Mouse (Mus musculus) liver, embryonic 14.5 days (tissue): Measurements from ENCODE around the gene Ccdc185. TPM values are rescaled to one million over a fixed set of nuclear protein-coding genes. Genes with fewer than 3 reads are reported as not detected.

ENCODE experiments used
- ATAC-seq: fragments of 200-750 bp; cut with Nextera tagmentation; 2 replicates; pipeline ENCODE4 v1.8.0; 2017; ENCODE audit warnings: moderate number of reproducible peaks, mild to moderate bottlenecking, moderate library complexity; ENCODE audit not compliant: insufficient read depth
- DNase-seq, 3 experiments: peaks; one replicate each; pipeline ENCODE4 v3.0.0-alpha.2; 2012 to 2013; ENCODE audit warnings: low read depth in 3 of 3, low spot score in 3 of 3
- H3K27ac ChIP-seq: fragments of 300-500 bp; sonication (generic); 2 replicates; pipeline ENCODE4 v1.5.1; 2014; ENCODE audit warnings: moderate library complexity, mild to moderate bottlenecking, control low read depth, inconsistent platforms
- H3K27me3 ChIP-seq: fragments of 300-500 bp; sonication (generic); 2 replicates; pipeline ENCODE4 v1.6.1; 2014; ENCODE audit warnings: mild to moderate bottlenecking, low read length, moderate library complexity; ENCODE audit not compliant: control insufficient read depth, insufficient read depth
- H3K36me3 ChIP-seq: fragments of 300-500 bp; sonication (generic); replicated peaks from 2 replicates; pipeline ENCODE4 v1.6.1; 2014; ENCODE audit warnings: low read depth; ENCODE audit not compliant: control insufficient read depth, insufficient read depth
- H3K4me1 ChIP-seq, 2 experiments: fragments of 200-500 bp in 1 of 2; fragments of 300-500 bp in 1 of 2; sonication (generic) in 1 of 2; replicated peaks; 2 replicates each; pipeline ENCODE4 v1.6.1; 2012 to 2014; ENCODE audit warnings: antibody characterized with exemption in 1 of 2, inconsistent platforms in 1 of 2, low read length in 1 of 2; ENCODE audit not compliant: control insufficient read depth in 2 of 2, insufficient read depth in 2 of 2
- H3K4me2 ChIP-seq: fragments of 300-500 bp; sonication (generic); 2 replicates; pipeline ENCODE4 v1.6.1; 2014; ENCODE audit warnings: low read depth, mild to moderate bottlenecking, control low read depth, moderate library complexity
- H3K4me3 ChIP-seq, 2 experiments: fragments of 200-500 bp in 1 of 2; fragments of 300-500 bp in 1 of 2; sonication (generic) in 1 of 2; 2 replicates each; pipeline ENCODE4 v1.5.1; 2012 to 2014; ENCODE audit warnings: low read depth in 2 of 2, low read length in 2 of 2, mild to moderate bottlenecking in 2 of 2, control low read depth in 1 of 2, inconsistent platforms in 1 of 2, moderate library complexity in 1 of 2; ENCODE audit not compliant: insufficient read depth in 1 of 2
- H3K9ac ChIP-seq: fragments of 300-500 bp; sonication (generic); replicated peaks from 2 replicates; pipeline ENCODE4 v1.6.1; 2014; ENCODE audit warnings: mild to moderate bottlenecking, control low read depth, moderate library complexity
- H3K9me3 ChIP-seq: fragments of 300-500 bp; sonication (generic); 2 replicates; pipeline ENCODE4 v1.6.1; 2016; ENCODE audit warnings: low read length, mixed read lengths; ENCODE audit not compliant: control insufficient read depth
- CTCF ChIP-seq: IDR thresholded peaks from 2 replicates; pipeline ENCODE4 v1.5.1; 2016; ENCODE audit warnings: antibody characterized with exemption, low read depth, control low read depth
- EP300 ChIP-seq: IDR thresholded peaks from 2 replicates; pipeline ENCODE4 v1.6.1; 2016; ENCODE audit warnings: antibody characterized with exemption, low read depth
- WGBS: fragments of 180-500 bp; shearing (Covaris S2); extraction: QIAGEN DNeasy Blood & Tissue Kit; methylation state at CpG from one replicate; pipeline ENCODE4 v1.1.7; 2014; ENCODE audit not compliant: insufficient replicate concordance; 5-methylcytosine and 5-hydroxymethylcytosine counted together
- polyA plus RNA-seq, 2 experiments: library from polyadenylated mRNA; depleted of rRNA in 1 of 2; stranded (reverse) in 1 of 2; unstranded in 1 of 2; fragments of >200 nt; fragmentation: Nextera tagmentation in 1 of 2; extraction: Ambion mirVana in 1 of 2; gene quantifications; 2 replicates each; pipeline versions ENCODE4 v1.2.1 to v1.2.3; 2012 to 2014

The Ccdc185 gene
- polyA plus RNA-seq, 2 experiments, result not detected

DNA sequence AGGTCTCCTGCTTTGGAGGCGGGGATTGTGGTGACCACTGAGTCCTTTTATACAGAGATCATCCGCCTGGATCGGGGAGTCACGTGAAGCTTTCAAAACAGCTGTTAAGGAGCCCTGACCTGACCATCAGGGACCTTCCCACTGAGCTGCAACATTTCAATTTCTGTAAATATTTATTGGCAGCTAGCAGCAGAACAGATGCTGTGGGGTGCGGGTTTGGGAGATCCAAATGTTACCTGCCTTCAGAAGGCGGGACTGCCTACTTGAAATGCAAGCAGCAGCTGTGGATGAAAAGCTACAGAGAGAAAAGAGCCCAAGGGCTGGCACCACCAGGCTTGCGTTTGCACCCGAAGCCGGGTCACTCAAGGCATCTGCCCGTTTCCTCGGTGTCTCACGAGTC lies 21.4 kb downstream of the Ccdc185 start:
- TF ChIP-seq CTCF (no peak), EP300 (no peak)
- WGBS, result 60% methylated on average over 12 of the region's 12 CpGs
- H3K9ac ChIP-seq, result no peak overlapping the region
- H3K27ac ChIP-seq, result no peak overlapping the region
- H3K36me3 ChIP-seq, result no peaks in the 10 kb centered on the region
- no peak for DNase-seq
- no peaks in the 10 kb centered on the region for H3K4me1 ChIP-seq
- no peak overlapping the region for H3K4me2 ChIP-seq
- H3K4me3 ChIP-seq, result no peak overlapping the region
- no peaks in the 10 kb centered on the region for H3K27me3 ChIP-seq
- no peaks in the 10 kb centered on the region for H3K9me3 ChIP-seq
- ATAC-seq, result no peak

DNA sequence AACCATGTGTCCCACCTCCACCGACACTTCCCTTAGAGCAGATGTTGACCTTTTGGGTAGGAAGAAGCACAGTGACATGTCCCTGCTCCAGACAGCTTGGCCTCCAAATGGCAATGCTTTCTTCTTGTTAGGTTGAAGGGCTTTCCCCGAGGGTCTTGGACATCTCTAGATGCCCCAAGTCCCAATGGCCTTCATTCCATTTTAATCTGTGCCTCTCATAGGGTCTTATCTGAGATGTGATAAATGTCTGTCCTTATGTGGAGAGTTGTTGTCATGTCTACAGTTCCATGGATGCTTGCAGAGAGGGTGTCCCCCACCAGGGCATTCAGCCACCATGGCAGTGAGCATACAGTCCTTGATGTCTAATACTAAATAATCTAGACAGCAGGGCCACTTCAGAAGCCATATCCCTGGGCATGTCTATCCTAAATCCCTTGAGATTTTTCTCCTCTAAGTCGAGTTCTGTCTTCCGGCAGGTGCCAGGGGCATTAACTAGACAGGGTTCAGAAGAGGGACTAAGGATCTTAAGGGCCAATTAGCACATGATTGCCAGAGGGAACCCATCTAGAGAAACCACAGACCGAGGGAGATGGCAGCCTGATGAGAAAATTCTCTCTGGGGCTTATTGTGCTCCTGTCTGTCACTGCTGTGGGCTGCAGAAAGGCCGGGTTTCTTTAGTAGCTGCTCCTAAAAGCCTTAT lies 34.6 kb downstream of the Ccdc185 start:
- no peak overlapping the region for H3K9ac ChIP-seq
- ATAC-seq, result no peak
- no peak overlapping the region for H3K27ac ChIP-seq
- H3K36me3 ChIP-seq, result no peaks in the 10 kb centered on the region
- TF ChIP-seq CTCF (no peak), EP300 (no peak)
- no peak overlapping the region for H3K4me3 ChIP-seq
- H3K27me3 ChIP-seq, result no peaks in the 10 kb centered on the region
- WGBS, result 55% methylated on average over 6 of the region's 6 CpGs
- H3K4me2 ChIP-seq, result no peak overlapping the region
- H3K4me1 ChIP-seq, result no peaks in the 10 kb centered on the region
- no peak for DNase-seq
- H3K9me3 ChIP-seq, result no peaks in the 10 kb centered on the region

DNA sequence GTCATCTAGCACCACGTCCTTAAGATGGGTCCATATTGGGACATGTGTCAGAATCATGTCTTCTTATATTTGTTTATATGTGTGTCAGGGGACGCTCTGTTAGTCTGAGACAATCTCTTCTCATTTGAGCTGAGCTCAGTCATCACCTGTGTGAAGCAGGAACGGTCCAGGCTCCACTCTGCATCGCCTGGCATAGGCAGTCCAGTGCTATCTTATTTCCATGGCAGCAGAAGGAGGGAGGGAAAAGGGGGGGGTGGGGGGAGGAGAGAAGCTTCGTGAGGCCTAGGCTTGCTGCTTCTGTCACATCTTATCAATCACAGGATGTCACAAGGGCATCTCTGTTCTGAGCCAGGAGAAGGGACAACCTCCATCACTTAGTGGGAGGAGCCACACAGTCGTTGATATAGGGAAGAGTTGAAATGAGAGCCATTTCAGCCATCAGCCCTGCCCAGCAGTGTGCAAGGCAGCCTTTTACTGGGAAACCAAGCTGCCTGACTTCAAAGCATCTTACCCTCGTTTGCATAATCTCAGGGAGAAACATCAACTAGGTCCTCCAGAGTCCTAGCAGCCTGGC lies 37.5 kb downstream of the Ccdc185 start:
- Histone ChIP-seq H3K27ac (no peak overlapping the region), H3K9ac (no peak overlapping the region), H3K4me3 (no peak overlapping the region), H3K36me3 (no peaks in the 10 kb centered on the region), H3K9me3 (no peaks in the 10 kb centered on the region), H3K4me2 (no peak overlapping the region), H3K27me3 (no peaks in the 10 kb centered on the region), H3K4me1 (no peaks in the 10 kb centered on the region)
- 39% methylated on average over 7 of the region's 7 CpGs for WGBS
- no peak for DNase-seq
- no peak for ATAC-seq
- no peak for TF ChIP-seq EP300
- TF ChIP-seq CTCF, result no peak

DNA sequence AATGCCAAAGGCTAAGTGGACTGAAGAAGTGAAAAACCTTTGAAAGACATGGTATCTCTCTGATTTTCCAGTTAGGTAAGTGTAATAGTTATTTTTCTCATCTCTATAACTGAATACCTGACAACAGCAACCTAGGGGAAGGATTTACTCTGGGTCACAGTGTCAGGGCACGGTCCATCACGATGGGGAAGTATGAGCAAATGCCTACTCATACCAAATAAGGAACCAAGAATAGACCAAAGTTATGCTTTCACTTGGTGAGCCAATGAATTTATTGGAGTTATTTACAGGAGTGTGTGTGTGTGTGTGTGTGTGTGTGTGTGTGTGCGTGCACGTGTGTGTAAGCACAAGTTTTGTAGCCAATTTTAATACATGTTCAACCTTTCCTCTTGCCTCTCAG lies 41.5 kb downstream of the Ccdc185 start:
- Histone ChIP-seq H3K36me3 (no peaks in the 10 kb centered on the region), H3K9me3 (no peaks in the 10 kb centered on the region), H3K27ac (no peak overlapping the region), H3K4me3 (no peak overlapping the region), H3K4me2 (no peak overlapping the region), H3K4me1 (no peaks in the 10 kb centered on the region), H3K9ac (no peak overlapping the region), H3K27me3 (no peaks in the 10 kb centered on the region)
- TF ChIP-seq CTCF, result no peak
- no peak for TF ChIP-seq EP300
- DNase-seq, result no peak
- ATAC-seq, result no peak
- 70% methylated on average over 4 of the region's 4 CpGs for WGBS

DNA sequence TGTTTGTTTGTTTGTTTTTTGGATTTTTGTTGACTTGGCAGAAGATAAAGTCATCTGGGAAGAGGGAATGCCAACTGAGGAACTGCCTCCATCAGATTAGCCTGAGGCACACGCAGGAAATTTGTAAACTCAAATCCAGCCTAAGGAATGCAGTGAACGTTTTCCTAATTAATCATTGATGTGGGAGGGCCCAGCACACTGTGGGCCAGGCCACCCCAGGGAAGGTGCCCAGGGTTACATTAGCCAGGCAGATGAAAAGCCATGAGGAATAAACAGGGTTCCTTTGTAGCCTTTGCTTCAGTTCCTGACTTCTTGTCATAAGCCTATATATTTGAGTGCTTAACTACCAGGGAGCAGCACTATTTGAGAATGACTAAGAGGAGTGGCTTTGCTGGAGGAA lies 44.1 kb downstream of the Ccdc185 start:
- ATAC-seq, result no peak
- DNase-seq, result no peak
- Histone ChIP-seq H3K9me3 (no peaks in the 10 kb centered on the region), H3K27ac (no peak overlapping the region), H3K4me3 (no peak overlapping the region), H3K4me2 (no peak overlapping the region), H3K27me3 (no peaks in the 10 kb centered on the region), H3K4me1 (no peaks in the 10 kb centered on the region), H3K36me3 (no peaks in the 10 kb centered on the region), H3K9ac (no peak overlapping the region)
- TF ChIP-seq EP300, result no peak
- TF ChIP-seq CTCF, result no peak
- 27% methylated on average over 2 of the region's 2 CpGs for WGBS
